Mouse (Mus musculus) MEL (cell line): ENCODE measurements around the gene Olfr399. TPM values are rescaled to one million over a fixed set of nuclear protein-coding genes. Genes with fewer than 3 reads are reported as not detected.

Source experiments
- polyA plus RNA-seq, 2 experiments: library from polyadenylated mRNA; stranded (reverse) in 1 of 2; unstranded in 1 of 2; fragments of >175 nt in 1 of 2; fragments of >200 nt in 1 of 2; gene quantifications; 2 replicates each; pipeline versions ENCODE4 v1.2.1 to v1.2.4; 2012; ENCODE audit warnings: low replicate concordance in 2 of 2, low read depth in 1 of 2; ENCODE audit not compliant: insufficient read length in 2 of 2, insufficient read depth in 1 of 2, missing spikeins in 1 of 2
- total RNA-seq: library from RNA; depleted of rRNA; stranded (reverse); fragments of 300-350 nt; gene quantifications from 2 replicates; pipeline ENCODE4 v1.2.3, GENCODE M21; 2012; rRNA removed

The Olfr399 gene
- total and polyA plus RNA-seq, 3 experiments = not detected

Other genes with a start within 250 kb of the Olfr399 start
- not detected in 2 replicates for gene Olfr392, start 239.6 kb downstream of the Olfr399 start, total RNA-seq
- not detected for gene Olfr392, start 239.6 kb downstream of the Olfr399 start, polyA plus RNA-seq
- gene Olfr393, start 205.2 kb downstream of the Olfr399 start, total RNA-seq = not detected in 2 replicates
- gene Olfr393, start 205.2 kb downstream of the Olfr399 start, polyA plus RNA-seq = not detected
- gene Olfr394, start 165.8 kb downstream of the Olfr399 start, total RNA-seq = not detected in 2 replicates
- not detected for gene Olfr394, start 165.8 kb downstream of the Olfr399 start, polyA plus RNA-seq
- gene Olfr395, start 147.3 kb downstream of the Olfr399 start, total RNA-seq = not detected in 2 replicates
- gene Olfr395, start 147.3 kb downstream of the Olfr399 start, polyA plus RNA-seq = not detected
- not detected in 2 replicates for gene Olfr23, start 119.9 kb downstream of the Olfr399 start, total RNA-seq
- gene Olfr23, start 119.9 kb downstream of the Olfr399 start, polyA plus RNA-seq = not detected
- not detected in 2 replicates for gene Olfr397, start 95.8 kb downstream of the Olfr399 start, total RNA-seq
- gene Olfr397, start 95.8 kb downstream of the Olfr399 start, polyA plus RNA-seq = not detected
- not detected in 2 replicates for gene Olfr398, start 66.2 kb downstream of the Olfr399 start, total RNA-seq
- gene Olfr398, start 66.2 kb downstream of the Olfr399 start, polyA plus RNA-seq = not detected
- not detected in 2 replicates for gene Olfr139, start 64 bp downstream of the Olfr399 start, total RNA-seq
- gene Olfr139, start 64 bp downstream of the Olfr399 start, polyA plus RNA-seq = not detected
- gene Zfp616, start 13.3 kb upstream of the Olfr399 start, total RNA-seq = not detected in 2 replicates
- gene Zfp616, start 13.3 kb upstream of the Olfr399 start, polyA plus RNA-seq = not detected
- gene Olfr401, start 57.1 kb upstream of the Olfr399 start, total RNA-seq = not detected in 2 replicates
- not detected for gene Olfr401, start 57.1 kb upstream of the Olfr399 start, polyA plus RNA-seq
- gene Olfr402, start 96.9 kb upstream of the Olfr399 start, total RNA-seq = not detected in 2 replicates
- gene Olfr402, start 96.9 kb upstream of the Olfr399 start, polyA plus RNA-seq = not detected
- not detected in 2 replicates for gene Olfr403, start 129.6 kb upstream of the Olfr399 start, total RNA-seq
- not detected for gene Olfr403, start 129.6 kb upstream of the Olfr399 start, polyA plus RNA-seq
- not detected in 2 replicates for gene Olfr43, start 154.8 kb upstream of the Olfr399 start, total RNA-seq
- not detected for gene Olfr43, start 154.8 kb upstream of the Olfr399 start, polyA plus RNA-seq
- not detected in 2 replicates for gene Olfr406, start 203.2 kb upstream of the Olfr399 start, total RNA-seq
- not detected for gene Olfr406, start 203.2 kb upstream of the Olfr399 start, polyA plus RNA-seq
- not detected in 2 replicates for gene Olfr59, start 227.1 kb upstream of the Olfr399 start, total RNA-seq
- gene Olfr59, start 227.1 kb upstream of the Olfr399 start, polyA plus RNA-seq = not detected